Mouse (Mus musculus): Measurements from ENCODE around the gene Cpm.

Cpm gene

DNA sequence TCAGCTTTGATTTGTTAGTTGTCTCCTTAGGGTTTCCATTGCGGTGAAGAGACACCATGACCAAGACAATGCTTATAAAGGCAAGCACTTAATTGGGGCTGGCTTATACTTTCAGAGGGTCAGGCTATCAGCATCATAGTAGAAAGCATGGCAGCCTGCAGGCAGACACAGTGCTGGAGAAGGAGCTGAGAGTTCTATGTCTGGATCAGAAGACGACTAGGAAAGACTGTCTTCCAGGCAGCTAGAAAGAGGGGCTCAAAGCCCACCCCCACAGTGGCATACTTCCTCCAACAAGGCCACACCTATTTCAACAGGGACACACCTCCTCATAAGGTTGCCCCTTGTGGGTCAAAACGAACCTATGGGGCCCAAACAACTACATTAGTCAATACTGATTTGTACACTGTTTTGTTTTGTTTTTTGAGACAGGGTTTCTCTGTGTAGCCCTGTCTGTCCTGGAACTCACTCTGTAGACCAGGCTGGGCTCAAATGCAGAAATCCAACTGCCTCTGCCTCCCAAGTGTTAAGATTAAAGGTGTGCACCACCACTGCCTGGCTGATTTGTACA lies 8.3 kb upstream of the Cpm start:
- no peak for DNase-seq (ENCODE audit: low read depth)

DNA sequence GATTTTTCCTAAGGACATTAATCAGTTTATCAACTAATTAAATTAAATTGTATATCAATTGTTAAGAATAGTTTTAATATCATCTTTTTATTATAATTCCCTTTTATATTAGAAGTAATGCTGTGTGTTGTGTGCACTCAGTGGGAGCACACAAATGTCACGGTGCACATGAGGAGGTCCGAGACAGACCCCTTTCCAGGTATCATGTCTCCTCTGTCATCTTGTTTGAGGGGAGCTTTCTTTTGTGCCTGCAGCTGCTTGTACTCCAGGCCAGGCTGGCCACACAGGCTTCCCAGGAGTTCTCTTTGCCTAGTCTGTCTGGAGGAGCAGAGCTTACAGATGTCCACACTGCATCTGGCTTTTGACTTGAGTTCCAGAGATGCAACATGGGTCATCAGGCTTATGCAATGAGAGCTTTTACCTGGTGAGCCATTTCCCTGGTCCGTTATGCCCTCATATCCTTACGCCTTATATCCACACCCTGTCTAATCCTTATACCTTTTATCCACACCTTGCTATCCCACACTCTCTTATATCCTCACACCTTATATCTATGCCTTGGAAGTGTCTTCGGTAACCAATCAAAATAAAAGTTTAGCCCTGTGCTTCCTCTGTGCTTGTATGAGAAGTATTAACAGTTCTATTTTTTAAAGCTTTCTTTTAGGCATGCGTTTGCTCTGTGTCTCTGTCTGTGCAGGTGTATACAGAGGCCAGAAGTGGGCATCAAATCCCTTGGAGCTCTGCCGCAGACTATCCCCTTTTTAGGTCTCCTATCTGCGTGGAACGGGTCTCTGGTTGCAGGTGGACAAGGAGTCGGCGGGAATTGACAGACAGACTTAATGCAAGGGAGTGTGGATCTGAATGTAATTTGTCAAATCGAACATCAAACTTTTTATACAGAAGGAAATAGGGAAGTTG lies 7.4 kb upstream of the Cpm start:
- DNase-seq (ENCODE audit: low read depth) = no peak

DNA sequence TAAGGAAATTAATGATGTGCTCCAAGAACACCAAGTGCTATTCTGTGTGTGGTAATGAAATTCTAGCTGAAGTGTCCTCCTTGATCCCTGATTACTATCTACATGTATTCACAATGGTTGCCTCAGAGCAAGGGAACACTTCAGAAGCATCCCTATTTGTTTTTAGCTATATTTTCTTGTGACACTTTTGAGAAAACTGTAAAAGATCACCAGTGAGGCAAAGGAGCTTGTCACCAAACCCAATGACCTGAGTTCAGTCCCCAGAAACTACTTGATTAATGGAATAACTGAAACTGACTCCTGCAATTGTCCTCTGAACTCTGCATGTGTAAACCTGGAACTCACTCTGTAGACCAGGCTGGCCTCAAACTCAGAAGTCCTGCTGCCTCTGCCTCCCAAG lies 5.9 kb upstream of the Cpm start:
- no peak for DNase-seq (ENCODE audit: low read depth)

DNA sequence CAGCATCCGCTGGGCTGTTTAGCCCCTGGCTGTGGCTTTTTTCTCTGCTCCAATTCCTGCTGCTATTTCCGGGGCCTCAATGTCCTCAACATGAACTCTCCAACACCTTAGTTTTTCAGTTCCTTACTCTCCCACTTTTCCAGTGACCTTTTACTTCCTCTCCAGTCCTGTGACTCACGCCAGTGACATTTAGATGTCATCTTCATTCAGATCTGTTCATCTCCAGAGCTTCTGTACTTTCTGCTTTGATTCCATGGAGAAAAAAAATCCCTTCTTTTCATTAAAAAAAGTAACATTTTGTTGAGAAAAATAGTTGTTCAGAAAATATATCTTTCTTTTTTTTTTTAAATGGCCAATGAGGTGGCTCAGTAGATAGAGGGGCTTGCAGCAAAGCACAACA lies 5.1 kb upstream of the Cpm start:
- no peak for DNase-seq (ENCODE audit: low read depth)

DNA sequence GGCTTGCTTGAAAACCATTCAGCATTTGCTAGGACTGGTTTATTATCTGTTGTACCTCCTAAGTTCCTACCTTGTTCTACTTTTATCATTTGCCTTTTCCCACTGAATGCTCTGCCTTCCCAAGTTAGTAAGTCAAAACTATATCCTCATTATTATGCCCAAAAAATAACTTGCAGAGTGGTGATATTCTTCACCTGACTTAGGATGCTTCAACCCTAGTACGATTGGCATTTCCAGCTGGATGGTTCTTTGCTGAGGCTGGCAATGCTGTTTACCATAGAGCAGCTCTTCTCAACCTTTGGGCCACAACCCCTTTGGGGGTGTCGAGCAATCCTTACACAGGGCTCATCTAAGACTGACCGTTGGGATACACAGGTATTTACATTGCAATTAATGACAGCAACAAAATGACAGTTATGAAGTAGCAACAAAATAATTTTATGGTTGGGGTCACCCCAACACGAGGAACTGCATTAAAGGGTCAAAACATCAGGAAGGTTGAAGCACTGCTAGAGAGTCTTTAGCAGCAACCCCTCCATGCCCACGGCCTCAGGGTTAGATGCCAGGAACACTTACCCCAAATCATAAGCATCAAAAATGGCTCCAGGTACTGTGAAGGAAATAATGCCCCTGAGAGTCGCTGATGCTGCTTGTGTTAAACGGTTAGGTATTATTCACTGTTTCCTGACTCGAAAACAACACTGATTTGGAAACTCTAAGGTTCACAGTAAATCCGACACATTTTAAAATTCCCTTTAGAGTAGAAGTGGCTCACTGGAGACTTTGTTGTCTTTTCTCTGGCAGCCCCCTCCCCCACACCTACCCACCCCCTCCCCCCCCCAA lies 4.4 kb upstream of the Cpm start:
- no peak for DNase-seq (ENCODE audit: low read depth)

DNA sequence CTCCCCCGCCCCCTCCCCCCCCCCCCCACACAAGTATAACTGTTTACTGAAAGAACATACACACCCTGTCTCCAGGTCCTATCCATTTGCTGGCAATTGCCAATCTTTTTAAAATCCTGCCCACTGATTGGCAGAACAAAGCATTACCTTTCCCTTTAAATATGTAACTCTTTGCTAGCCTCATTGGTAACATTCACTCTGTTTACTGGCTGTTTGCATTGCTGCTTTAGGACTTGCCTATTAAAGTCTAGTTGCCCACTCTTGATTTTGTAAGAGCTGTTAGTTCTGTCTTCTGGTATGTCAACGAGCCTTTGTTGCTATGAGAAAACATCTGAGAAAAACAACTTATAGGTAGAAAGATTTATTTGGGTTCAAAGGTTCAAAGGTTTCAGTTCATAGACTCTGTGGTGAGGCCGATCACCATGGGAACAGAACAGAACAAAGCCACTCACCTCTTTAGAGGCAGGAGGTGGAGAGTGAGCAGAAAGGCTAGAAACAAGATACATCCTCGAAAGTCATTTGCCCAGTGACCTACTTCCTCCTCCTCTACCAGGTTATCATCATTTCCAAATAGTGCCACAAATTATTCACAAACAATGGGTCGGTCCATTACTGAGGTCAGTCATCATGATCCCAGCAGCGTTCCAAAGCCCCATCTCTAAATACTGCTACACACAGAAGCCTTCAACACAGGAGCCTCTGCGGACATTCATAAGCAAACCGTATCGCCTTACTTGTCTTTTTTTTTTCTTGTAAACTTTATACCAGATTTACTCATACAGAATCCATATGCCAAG lies 3.6 kb upstream of the Cpm start:
- no peak for DNase-seq (ENCODE audit: low read depth)

DNA sequence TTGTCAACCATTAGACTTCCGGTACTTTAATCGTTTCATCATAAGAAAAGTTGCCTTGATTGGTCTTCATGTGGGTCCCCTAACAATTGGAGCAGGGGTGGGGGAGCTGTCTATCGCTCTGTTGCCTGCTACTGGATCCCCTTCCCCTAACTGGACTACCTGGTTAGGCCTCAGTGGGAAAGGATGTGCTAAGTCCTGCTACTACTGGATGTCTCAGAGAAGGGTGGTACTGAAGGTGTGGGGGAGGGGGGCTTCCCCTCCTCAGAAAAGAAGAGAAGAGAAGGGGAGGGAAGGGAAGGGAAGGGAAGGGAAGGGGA lies 3.0 kb upstream of the Cpm start:
- DNase-seq (ENCODE audit: low read depth) = no peak

DNA sequence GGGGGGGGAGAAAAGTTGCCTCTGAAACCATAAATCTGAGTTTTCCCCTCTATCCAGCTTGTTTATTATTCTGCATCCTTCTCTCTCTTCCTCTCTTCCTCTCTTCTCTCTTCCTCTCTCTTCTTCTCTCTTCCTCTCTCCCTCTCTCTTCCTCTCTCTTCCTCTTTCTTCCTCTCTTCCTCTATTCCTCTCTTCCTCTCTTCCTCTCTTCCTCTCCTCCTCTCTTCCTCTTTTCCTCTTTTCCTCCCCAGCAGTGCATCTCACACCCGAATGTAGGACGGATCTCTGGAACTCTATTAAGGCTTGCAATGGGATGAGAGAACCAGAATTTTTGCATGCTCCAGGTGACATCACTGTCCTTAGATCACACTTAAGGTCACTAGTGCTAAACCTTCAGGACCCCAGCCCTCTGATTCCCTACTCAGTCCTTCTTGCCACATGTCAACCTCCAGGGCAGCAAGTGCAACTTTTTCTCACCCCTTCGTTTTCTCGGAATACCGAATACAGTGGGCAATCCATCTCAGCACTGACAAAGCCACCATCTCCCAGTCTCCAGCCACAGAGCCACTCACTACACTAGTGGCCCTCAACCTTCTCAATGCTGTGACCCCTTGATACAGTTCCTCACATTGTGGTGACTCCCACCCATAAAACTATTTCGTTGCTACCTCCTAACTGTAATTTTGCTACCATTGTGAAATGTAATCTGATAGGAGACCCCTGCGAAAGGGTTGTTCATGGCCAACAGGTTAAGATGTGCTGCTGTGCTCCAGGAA lies 2.3 kb upstream of the Cpm start:
- DNase-seq (ENCODE audit: low read depth) = no peak

DNA sequence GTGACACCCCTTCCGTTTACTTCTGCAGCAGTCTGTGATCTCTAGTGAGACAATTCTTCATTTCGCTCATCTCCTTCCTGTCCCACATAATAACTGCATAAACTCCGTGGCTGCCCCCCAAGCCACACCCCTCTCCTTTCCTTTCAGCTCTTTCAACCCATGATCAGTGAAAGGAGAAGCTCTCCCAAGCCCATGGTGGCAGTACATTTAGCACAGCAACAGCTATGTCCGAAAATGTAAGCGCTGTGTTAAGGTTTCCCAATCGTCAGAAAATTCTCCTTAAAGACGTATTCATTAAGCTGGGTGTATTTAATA lies 1.7 kb upstream of the Cpm start:
- DNase-seq (ENCODE audit: low read depth) = no peak

DNA sequence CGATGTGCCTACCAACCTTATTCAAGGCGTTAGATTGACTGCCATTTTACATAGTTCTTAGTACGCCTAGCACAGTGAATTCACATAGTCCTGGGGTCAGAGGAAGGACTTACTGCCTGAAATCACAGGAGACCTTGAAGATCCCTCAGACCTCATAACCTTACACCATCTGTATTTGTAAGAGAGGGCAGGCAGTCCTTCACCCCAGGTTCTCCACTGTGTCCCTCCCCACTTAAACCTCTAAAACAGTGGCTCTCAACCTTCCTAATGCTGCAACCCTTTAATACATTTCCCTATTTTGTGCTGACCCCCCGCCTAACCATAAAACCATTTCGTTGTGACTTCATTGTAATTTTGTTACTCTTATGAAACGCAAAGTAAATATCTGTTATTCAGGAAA lies 1.4 kb upstream of the Cpm start:
- no peak for DNase-seq (ENCODE audit: low read depth)

DNA sequence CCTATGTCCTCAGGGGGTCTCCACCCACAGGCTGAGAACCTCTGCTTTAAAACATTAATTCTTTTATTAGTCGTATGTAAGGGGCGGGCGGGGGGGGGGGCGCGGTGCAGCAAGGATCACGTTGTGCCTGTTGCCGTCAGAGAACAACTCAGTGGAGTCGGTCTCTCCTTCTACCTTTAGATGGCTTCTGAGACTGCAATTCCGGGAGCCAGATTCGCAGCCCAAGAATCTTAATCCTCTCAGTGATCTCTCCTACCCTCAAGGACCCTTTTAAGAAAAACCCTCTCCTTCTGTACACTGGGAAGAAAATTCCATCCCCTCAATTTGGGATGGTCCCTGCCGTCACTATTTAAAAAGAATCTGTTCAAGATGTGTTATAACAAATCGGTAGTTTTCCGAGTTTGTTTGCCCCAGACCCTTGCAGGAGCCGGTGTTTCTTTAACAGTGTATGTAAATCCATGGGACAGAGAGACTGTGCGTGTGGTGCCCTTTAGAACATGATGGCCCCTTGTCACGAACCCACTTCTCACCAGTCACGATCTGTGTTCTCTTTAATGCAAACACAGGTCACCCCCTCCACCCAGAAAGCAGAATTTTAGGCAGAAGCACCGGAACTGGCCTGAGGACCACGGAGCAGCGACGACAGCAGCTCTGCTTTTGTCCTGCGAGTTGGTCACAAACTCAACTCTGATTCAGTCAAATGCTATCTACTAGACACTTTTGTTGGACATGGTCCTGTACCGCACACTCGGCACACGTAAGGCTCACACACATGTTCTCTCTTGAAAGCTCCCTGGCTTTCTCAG lies 734 bp upstream of the Cpm start:
- DNase-seq (ENCODE audit: low read depth) = no peak

DNA sequence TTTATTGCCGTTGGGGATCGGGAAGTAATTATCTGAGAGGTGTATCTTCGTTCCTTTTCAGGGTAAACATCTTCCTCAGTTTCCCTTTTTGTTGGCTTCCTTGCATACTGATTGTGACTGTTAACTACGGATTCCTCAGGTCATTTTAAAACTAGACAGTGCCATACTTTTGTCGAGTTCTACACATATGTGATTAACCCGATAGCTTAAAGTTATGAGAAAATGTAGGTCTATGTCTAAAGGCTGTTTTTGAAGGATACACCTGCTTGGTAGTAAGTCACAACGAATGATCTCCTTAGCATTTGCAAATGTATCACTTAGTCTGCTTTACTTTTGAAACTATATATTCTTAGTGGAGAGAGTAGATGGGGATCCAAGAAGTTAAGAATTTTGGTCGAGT lies 876 bp downstream of the Cpm start:
- DNase-seq (ENCODE audit: low read depth) = no peak

DNA sequence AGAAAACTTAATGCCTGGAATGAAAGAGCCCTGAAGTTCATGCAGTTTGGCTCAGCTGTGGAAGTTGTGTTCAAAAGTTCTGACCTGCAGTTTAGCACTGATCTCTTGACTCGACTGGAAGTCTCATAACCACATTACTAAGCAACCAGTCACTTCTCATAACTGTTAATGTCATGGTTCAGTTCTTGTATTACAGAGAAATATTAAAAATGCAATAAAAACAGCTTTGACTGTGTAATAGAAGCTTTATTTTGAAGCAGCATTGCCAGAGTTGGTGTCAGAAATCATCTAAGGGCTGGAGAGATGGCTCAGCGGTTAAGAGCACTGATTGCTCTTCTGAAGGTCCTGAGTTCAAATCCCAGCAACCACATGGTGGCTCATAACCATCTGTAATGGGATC lies 1.5 kb downstream of the Cpm start:
- no peak for DNase-seq (ENCODE audit: low read depth)

DNA sequence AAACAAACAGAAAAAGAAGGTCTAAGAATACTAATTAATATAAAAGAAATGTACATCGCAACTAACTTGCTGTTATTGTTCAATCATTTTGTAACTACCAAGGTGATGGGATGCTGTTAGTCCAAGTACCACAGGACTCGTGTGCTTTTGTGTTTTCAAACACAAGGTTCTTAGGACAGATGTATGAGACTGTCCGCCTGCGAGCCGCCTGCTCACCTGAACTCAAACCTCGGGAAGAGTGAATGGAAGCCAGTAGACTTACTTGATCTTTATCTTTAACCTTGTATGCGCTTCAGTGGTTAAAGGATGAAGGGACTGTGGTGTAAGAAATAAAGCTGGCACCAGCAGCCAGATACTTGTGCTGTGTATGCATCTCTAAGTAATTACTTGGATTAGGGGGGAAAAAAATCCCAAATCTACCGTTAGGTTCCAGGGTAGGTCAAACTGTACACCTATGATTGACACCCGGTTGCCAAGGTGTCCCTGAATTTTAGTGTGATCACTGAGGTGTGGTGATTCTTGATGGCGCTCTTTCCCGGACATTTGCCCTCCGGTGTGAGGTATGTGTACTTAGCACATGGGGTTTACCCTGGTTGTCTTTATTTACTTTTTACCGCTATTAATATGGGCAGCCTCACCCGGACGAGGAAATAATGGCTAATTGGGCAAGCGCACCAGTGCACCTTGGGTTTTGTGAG lies 2.4 kb downstream of the Cpm start:
- DNase-seq (ENCODE audit: low read depth) = no peak

DNA sequence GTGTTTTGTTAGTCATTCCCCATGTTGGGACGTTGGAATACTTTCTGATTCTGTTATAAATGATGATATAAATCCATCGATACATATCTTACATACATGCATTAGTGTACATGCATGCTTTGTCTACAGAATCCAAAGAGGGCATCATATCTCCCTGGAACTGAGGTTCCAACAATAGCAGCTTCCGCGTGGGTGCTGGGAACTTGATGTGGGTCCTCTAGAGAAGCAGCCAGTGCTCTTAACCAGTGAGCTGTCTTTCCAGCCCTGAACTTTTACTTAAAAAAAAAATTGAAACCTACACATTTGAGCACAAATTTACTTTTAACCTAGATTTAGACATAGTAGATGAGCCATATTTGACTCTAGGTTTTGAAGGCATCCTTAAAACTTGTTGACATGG lies 3.1 kb downstream of the Cpm start:
- no peak for DNase-seq (ENCODE audit: low read depth)

DNA sequence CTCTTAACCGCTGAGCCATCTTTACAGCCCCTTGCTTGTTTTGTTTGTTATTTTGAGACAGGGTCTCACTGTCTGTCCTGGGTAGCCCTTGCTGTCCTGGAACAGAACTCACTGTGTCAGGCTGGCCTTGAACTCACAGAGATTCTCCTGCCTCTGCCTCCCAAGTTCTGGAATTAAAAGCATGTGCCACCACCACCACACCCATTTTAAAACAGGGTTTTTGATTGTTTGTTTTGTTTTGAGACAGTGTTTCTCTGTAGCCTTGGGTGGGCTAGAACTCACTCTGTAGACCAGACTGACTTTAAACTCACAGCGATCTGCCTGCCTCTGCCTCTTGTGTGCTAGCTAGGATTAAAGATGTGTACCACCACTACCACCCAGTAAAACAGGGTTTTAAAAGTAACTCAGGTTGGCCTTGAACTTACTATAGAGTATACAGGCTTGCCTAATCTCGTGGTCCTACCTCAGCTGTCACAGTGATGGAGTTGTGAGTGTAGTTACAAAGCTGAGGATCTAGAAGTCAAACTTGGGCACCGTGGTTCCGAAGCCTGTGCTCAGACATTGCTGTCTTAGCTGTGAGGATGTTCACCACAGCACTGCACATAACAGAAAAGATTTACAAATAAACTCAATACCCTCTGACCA lies 4.4 kb downstream of the Cpm start:
- no peak for DNase-seq (ENCODE audit: low read depth)

DNA sequence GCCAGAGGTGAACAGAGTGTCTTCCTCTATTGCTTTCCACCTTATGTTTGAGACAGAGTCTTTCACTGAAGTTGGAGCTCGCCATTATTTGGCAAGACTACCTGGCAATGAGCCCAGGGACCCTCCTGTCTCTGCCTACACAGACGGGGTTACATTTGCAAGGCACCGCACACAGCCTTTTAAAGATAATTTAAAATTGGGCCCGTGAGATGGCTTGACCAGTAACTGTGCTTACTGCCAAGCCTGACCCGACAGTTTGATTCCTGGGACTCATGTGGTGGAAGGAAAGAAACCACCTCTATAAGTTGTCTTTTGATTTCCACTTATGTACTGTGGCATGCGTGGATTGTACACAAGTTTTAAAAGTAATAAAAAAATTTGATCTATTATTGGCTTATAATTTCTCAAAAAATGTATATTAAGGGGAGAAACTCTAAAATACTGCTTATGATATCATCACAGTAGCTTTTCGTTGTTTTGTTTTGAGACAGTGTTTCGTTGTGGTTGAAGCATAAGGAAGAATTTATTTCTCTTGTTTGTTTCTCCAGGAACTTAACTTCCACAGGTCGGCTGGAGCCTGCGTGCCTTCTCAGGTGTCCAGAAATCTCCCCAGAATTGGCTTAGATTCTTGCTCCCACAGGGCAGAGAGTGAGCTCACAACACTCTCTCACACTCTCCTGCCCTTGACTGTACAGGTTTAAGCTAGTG lies 5.2 kb downstream of the Cpm start:
- DNase-seq (ENCODE audit: low read depth) = no peak

DNA sequence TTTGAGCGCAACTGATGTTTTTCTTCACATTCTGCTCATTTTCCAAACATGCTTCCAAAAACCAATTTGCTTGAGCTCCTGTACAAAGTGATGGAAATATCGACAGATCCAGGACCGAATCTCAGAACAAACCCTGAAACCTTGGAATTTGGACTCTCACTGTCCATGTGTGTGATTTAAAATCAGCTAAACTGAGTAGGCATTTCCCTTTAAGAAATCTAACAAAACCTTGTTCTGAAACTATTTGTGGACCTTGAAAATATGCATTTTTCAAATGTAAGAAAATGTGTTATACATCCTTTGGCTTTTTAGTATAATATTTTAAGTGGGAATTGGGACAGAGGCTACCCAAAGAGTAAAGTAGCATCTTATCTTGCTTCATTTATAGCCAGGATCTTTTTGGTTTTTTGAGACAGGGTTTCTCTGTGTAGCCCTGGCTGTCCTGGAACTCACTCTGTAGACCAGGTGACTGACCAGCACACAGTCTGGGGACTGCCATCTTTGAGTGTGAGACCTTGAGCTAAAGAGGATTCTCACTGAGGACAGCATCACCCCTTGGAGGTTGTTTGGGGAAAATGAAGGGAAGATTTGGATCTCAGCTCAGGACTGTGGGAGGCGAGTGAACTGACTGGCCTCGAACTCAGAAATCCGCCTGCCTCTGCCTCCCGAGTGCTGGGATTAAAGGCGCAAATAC lies 5.9 kb downstream of the Cpm start:
- no peak for DNase-seq (ENCODE audit: low read depth)

Data from c-Kit-positive CD71-negative TER-119-negative erythroid progenitor cells, embryonic 14.5 days (primary cell).